Mouse (Mus musculus) layer of hippocampus, adult 9-10 months (tissue): ENCODE measurements around the gene Gsx2.

Experiments
- DNase-seq: peaks from one replicate; pipeline ENCODE4 v3.0.0; 2022; ENCODE audit warnings: low spot score

The Gsx2 gene

GRCm38 (mm10) chr5:75077051-75077380 is 1.6 kb downstream of the Gsx2 start:
- no peak for DNase-seq

- DNase-seq: no peak
Measured at GRCm38 (mm10) chr5:75079564-75079963, 4.2 kb downstream of the Gsx2 start.

- DNase-seq: no peak
Measured at GRCm38 (mm10) chr5:75082439-75082838, 7.0 kb downstream of the Gsx2 start.

- DNase-seq: no peak
Measured at GRCm38 (mm10) chr5:75083061-75083460, 7.7 kb downstream of the Gsx2 start.

- no peak for DNase-seq
Measured at GRCm38 (mm10) chr5:75083591-75084392, 8.4 kb downstream of the Gsx2 start.

- no peak for DNase-seq
Measured at GRCm38 (mm10) chr5:75084393-75084870, 9.0 kb downstream of the Gsx2 start.

- DNase-seq: no peak
Measured at GRCm38 (mm10) chr5:75084871-75085520, 9.6 kb downstream of the Gsx2 start.

- DNase-seq: no peak
Measured at GRCm38 (mm10) chr5:75085521-75085875, 10.1 kb downstream of the Gsx2 start.

- DNase-seq: no peak
Measured at GRCm38 (mm10) chr5:75085906-75086305, 10.5 kb downstream of the Gsx2 start.

- DNase-seq: no peak
Measured at GRCm38 (mm10) chr5:75106511-75106910, 31.1 kb downstream of the Gsx2 start.

GRCm38 (mm10) chr5:75109368-75109767 is 34.0 kb downstream of the Gsx2 start:
- DNase-seq: no peak

- DNase-seq: no peak
Measured at GRCm38 (mm10) chr5:75111781-75112180, 36.4 kb downstream of the Gsx2 start.

- no peak for DNase-seq
Measured at GRCm38 (mm10) chr5:75118840-75119239, 43.4 kb downstream of the Gsx2 start.

- no peak for DNase-seq
Measured at GRCm38 (mm10) chr5:75121646-75122045, 46.2 kb downstream of the Gsx2 start.
